Mouse (Mus musculus) urinary bladder, adult 2 months (tissue): Measurements from ENCODE around the gene Gabarapl2. TPM values are rescaled to one million over a fixed set of nuclear protein-coding genes. Genes with fewer than 3 reads are reported as not detected.

Source experiments
- DNase-seq: peaks from one replicate; pipeline ENCODE4 v3.0.0; 2022; ENCODE audit warnings: low spot score
- polyA plus RNA-seq: library from polyadenylated mRNA; depleted of rRNA; stranded (reverse); fragments of >200 nt; gene quantifications from 2 replicates; pipeline ENCODE4 v1.2.3, GENCODE M21; 2012; rRNA removed

Gene Gabarapl2
- 94.5 and 112 TPM in 2 replicates for polyA plus RNA-seq

DNA sequence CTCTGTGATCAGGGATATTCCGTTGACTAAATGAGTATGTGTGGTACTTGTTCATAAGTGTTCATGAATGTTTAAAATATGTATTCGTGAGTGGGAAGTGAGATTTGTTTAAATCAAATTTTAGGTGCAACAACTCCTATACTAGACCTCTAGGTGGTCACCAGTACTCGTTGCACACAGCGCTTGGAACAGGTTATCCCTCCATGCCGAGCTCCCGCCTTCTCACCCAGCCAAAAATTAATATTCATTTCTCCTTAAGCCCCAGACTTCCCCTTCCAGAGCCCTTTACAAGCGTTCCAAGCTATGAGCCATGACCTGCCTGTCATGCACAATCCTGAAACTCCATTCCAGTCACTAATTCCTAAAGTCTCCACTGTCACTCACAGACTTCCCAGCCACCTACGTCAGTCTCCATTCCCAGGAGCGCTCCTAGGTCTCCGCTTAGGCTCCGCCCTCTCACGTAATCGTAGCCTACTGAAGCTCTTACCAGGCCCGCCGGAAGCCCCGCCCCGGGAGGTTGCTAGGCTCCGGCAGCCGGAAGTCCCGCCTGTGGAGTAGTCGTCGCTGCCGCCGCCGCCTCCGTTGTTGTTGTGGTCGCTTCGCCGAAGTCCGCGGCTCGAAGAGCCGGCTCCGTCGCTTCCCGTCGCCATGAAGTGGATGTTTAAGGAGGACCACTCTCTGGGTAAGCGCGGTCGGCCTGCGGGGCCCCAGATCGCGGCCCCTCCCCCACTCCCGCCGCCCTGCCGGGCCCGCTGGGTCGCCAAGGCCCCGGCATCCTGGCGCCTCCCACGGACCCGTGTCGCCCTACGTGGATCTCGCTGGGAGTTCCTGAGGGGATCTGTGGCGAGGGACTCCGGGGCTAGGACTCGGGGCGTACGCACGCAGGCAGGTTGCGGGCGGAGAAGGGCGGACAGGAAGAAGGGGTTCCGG is at the start of gene Gabarapl2:
Gene Gabarapl2, plus strand, starts transcription at position 533 of the 930 bp plus-strand sequence.
- DNase-seq = peak; percentile 88

DNA sequence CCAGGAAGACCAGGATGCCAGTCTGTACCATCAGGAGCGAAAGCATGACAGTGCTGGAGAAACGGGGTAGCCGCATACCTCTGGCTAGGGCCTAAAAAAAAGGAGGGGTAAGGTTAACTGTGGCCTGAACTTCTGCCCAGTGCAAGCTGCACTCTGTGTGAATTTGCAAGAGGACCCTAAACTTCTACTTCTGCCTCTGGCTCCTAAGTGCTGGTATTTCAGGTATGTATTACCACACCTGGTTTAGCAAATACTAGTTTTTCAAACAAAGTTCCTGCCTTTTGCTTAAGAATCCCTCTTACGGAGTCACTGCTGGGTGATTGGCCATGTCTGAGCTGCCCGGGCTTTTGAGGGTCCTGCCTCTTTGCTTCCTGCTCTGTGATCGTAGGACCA is 49.6 kb upstream of the Gabarapl2 start:
- no peak for DNase-seq

DNA sequence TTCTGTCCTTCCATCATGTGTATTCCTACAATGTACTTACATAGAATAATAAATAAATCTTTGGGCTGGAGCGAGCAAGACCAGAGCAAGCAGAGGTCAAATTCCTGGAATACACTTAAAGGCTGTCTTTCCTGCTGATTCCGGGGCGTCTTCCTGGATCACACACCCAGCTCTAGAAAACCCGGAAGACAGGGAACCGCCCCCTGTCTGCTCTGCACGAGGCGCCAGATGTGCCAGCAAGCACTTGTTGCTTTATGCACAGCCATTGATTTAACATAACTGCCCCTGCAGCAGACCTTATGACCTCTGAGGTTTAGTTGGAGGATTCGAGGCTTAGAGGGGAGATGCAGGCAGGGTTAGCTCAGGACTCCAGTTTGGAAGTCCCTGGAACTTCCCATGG is 48.5 kb upstream of the Gabarapl2 start:
- no peak for DNase-seq

DNA sequence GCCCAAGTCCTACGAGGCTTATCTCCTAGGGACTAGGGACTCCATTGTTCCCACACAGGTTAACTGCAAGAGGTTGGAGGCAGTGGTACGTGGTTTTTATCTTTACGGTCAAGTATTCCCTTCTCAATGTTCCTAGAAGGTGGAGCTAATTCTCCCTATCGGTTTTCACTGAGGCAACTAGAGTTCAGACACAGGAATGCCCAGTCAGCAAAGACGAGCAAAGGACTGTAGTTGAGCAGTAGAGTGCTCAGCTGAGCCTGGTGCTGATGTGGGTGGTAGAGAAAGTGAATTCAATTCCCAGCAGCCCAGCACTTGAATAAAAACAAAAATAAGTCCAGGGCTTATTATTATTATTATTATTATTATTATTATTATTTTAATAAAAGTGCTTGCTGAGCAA is 47.9 kb upstream of the Gabarapl2 start:
- DNase-seq = no peak

DNA sequence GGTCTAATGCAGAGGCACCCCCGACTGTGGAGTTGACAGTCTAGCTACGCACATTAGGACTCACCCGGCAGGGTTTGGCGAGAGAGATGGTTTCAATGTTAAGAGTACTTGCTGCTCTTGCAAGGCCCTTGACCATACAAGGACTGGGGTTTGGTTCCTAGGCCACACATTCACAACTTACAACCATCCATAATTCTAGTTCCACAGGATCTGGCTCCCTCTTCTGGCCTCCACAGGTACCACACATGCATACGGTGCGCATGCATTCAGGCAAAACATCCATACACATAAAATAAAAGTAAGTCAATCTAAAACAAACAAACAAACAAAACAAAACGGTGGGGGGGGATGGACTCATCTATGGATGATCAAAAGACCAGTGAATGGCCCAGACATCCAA is 45.5 kb upstream of the Gabarapl2 start:
- DNase-seq = no peak

DNA sequence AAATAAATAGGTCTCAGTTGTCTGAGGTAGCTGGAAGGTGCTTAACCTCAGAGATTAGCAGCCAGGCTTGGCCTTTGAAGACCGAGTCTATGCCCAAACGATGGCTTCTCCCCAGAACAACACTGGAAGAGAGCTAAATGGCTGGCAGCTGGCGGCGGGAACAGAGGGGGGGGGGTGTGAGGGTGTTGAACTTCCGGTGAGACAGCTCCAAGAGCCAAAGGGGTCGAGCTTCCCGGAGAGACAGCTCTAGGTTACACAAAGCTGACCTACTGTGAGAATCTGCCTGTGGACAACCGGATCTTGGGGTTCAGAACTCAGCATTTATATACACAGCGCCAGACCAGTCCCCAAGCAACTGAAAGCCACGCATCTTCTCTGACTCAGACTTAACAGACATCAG is 41.9 kb upstream of the Gabarapl2 start:
- DNase-seq = no peak

DNA sequence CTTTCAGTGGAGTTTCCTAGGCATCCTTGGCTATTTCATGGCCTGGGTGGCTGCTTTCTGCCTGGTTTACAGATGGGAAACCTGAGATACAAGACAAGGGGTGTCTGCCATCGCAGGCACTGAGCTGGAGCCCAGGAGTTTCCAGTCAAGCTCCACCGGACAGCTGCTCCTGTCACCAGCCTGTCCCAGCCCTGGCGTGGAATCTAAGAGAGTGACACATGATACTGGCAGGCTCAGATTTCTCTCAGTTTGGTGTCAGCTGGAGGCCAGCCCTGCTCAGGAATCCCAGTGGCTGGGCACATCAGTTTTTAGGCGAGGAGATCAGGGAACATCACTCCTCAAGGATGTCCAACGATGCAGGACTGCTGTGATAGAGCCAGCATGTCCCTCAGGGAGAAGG is 38.4 kb upstream of the Gabarapl2 start:
- DNase-seq = no peak

DNA sequence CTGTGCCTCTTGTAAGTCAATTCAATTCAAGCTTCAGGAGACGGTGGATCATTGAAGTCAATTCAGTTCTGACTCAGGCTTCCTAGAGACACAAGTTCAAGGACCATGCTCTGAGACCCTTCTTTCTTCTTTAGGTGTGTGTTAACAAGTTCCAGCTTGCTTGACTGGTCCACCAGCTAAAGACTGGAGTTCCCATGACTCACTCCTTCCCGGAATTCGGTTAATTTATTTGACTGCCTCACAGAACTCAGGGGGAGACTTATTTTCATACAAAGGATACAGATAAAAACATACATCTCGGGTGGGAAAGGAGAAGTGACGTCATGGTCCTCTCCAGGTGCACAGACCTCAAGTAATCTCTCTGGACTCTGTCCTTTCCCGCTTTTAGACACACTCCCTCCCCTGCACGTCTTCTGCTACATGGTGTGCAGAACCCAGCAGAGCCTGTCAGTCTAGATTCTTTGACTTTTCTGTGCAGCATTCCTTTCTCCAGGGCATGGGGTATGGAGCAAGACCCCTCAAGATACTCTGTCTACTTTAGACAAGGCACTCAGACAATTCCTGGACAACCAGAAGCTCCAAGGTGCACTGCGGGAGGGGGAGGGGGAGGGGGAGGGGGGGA is 34.9 kb upstream of the Gabarapl2 start:
- DNase-seq = no peak

DNA sequence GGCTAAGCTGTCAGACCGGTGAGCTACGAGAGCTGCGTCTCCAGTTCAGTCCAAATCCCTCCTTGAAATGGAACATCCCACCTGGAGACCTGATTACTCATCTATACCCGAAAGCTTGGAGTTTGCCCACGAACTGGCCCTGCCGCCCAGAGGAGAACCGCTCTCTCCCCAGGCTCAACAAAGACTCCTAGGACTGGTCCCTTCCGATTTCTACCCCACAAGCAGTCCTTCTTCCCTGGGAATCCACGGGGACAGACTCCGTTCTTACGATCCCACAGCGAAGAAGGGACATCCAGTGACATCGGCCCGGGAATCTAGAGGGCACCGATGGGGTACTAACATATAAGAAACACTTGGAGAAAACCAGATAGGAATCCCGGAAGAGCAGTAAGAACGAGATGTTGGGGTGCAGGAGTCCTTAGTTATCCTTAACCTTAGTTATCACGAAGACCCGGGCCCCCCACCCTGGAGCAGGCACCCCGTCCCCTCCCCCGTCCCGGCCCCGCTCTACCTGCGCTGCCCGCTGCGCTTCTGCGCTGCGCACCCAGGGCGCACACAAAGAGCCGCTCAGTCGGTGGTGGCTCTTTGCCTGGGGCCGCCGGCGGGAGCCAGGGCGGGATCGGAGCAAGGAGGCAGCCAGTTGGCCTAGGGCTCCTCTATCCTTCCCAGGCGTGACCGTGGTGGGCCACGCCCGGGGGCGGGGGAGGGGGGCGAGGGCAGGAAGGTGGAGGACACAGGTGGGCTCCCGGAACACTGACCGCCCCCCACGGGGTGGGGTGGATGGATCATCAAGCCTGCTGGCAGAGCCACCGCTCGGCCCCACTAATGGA is 30.7 kb upstream of the Gabarapl2 start, which contains the start of gene Chst5:
Gene Chst5, minus strand, starts transcription at position 827 of the 830 bp plus-strand sequence.
- DNase-seq = no peak

DNA sequence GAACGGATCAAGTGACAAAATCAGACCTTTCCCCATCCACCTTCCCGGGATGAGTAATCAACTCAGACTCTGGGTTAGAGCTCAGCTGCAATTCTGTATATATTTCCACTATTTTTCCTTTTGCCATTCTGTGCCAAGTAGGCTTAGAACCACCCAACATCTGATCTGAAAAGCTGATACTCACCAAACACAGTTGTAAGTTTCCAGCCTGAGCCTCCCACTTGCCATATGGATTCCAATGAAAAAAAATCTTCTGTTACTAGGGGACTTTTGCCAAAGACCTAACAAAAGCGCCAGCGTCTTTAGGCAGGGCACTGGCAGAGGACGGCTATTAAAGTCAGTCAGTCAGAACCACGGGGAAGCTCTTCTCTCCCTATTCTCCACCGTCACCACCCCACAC is 28.9 kb upstream of the Gabarapl2 start:
- no peak for DNase-seq

DNA sequence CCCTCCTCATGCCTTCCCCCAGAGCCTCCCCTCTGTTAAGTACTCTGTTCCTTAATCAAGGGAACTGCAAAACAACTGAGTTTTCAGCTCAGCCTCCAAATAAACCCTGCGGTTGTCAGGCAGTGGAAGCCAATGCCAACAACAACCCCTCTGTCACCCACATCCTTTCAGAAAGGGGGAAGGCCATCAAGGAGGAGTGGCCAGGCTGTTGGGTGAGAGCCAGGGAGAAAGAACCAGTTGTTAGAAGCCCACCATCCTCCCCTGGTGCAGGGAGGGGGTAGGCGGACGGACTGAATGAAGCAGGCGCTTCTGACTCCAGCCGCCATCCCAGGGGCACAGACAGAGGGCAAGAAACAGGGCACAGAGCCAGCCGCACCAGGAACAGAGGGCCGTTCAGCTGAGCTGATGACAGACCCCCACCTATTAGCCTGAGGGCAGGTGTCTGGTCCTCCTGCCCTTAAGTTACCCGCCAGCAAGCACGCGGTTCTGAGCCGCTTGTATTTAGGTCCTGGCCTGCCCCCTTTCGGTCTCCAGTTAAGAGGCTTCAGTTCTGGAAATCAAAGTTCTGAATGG is 27.6 kb upstream of the Gabarapl2 start:
- no peak for DNase-seq

DNA sequence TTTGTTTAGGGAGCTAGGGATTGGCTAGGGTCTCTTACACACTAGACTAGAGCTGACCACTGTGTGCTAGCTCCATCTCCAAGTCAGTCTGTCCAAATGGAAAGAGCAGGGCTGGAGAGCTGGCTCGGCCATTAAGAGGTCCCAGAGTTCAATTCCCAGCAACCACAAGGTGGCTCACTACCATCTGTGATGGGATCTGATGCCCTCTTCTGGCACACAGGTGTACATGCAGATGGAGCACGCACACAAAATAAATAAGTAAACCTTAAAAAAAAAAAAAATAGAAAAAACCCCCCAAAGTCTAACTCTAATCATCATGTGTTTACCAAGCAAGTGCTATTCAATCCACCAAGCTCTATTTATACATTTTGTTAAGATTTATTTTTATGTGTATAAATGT is 20.8 kb upstream of the Gabarapl2 start:
- DNase-seq = no peak

DNA sequence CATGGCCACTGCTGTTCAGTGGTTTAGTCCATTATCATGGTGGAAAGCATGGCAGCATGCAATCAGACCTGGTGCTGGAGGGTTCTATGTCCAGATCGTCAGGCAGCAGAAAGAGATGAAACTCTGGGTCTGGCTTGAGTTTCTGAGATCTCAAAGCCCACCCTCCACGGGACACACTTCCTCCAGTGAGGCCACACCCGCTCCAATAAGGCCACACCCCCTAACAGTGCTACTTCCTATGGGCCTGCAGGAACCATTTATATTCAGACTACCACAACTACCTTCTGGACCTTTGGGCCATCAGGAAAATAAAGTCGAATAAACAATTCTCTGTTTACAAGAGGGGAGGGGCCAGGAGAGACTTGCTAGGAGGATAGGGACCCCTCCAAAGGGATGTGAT is 19.5 kb upstream of the Gabarapl2 start:
- no peak for DNase-seq

DNA sequence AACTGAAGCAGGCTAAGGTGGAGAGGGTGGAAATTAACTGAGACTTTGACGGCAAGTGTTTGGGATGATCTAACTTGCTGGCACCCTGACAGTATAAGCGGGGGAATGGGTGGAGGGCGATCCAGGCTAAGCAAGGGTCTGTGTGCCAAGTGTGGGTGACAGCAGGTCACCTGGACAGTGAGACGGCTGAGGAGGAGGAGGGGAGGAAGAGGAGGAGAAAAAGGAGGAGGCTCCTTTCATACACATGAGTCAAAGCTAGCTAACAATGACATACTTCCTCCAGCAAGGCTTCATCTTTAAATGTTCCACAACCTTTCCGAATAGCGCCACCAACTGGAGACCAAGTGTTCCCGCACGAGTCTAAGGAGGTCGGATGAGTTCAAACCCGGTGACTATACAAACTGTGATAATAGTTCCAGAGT is 17.1 kb upstream of the Gabarapl2 start:
- DNase-seq = no peak

DNA sequence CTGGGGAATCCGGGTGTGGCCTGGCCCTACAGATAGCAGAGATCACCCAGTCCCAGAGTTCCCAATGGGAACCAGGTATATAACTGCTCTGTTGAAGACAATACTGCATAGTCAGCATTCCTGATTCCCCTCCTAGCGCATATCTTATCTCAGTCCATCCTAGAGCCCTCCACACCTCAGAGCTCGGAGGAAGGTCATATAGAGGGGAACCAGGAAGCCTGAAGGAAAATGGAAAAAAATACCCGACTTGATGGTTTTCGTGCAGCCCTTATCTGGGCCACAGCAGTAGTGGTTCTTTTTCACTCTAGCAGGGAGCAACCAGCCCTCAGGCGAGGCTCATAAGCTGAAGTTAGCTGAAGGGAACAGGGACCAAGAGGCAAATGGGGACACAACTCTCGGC is 15.5 kb upstream of the Gabarapl2 start:
- no peak for DNase-seq

DNA sequence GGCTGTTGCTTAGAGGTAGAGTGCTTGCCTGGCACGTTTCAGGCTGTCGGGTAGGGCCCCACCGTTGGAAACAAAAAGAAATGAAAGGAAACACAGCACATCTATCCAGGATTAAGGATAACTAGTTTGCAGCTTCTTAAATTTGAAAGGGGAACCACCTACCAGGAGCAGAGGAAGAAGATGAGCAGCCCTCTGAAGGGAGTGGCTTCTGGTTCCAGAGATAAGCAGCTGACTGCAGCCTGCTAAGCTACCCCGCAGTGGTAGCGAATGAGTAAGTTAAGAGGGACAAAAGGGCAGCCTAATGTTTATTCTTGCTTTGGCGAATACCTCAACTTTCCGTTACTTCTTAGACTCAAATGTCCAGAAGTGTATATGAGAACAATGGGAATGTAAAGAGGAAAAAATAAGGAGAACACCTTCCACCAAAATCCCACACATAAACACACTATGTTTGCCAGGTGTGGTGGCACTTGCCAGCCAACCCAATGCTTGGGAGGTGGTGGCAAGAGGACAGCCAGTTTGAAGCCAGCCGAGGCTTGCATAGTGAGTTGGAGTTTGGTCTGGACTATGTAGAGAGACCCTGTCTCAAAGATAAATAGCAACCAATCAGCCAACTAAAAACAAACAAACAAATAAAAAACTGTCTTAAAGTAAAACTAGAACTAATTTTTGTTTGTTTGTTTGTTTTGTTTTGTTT is 10.7 kb upstream of the Gabarapl2 start:
- DNase-seq = no peak

DNA sequence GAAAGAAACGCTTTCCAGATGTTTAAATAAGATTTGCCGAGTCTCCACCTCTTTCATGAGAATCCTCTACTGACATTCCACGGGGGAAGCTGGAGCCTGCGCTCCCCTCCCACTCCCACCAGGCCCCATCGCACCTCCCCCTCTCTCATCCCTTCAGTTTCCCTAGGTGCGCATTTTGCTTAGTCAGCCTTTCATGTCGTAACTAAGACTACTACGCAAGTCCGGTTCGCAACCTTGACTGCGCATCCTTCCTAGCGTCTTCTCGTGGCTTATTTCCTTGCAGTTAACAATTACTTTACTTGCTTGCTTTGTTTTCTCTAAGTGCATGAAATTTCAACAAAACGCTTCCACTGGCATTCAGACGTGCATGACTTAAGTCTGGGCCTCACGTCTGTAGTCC is 8.8 kb upstream of the Gabarapl2 start:
- DNase-seq = no peak

DNA sequence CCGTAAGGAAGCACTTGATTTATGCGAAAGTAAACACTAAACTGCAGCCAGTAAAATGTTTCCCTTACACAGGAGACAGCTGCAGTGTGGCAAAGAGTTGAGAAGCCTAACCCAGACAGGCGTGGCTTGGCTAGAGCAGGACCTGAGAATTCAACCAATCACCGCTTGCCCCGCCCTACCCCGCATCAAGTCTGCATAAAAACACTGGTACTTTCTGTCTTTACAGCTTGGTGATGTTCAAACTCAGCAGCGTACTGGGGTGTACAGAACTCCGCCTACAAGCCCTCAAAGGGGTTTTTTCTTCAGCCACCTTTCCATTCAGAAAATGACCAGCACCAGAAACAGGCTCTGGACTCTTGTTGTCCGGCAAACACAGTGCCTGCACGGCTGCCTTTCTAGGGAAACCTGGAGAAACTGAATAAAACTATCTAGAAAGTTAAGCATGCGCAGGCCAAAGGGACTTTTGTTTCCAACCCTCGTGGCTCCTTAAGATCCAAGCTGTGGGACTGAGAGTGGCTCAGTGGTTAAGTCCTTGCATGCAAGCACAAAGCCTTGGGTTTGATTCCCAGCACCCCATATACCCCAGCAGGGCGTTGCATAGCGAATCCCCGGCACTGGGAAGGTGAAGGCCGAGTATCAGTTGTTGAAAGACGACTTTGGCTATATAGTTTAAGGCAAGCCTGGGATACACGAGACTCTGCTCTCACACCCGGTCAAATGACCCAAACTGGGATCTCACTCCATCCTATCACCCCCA is 7.7 kb upstream of the Gabarapl2 start:
- DNase-seq = no peak

DNA sequence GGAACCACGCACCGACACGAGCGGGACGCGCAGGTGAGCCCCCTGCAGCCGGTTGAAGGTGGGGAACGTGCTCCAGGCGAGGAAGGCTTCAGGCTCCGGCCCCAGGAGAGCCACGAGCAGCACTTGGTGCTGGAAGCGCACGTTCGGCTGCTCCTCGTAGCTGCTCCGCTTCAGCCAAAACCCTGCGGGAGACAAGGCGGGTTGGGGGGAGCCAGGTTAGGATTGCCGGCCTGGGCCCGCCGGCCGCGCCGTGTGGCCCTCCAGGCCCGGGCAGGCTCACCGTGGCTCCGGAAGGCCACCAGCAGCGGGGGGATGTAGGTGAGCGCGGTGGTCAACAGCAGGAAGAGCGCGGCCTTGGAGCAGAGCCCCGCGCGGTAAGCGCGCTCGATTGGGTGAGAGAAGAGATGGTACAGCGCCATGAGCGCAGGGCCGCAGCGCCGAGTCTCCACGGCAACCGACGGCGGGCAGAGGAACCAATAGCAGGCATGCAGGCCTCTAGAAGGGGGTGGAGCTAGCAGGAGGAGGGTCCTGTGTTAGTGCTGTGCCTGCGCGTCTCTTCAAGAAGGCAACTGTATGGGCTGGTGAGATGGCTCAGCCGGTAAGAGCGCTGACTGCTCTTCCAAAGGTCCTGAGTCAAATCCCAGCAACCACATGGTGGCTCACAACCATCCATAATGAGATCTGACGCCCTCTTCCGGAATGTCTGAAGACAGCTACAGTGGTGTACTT is 7.0 kb upstream of the Gabarapl2 start, which contains the start of gene Tmem231:
Gene Tmem231, minus strand, starts transcription at position 534 of the 729 bp plus-strand sequence.
- peak; percentile 70 for DNase-seq

DNA sequence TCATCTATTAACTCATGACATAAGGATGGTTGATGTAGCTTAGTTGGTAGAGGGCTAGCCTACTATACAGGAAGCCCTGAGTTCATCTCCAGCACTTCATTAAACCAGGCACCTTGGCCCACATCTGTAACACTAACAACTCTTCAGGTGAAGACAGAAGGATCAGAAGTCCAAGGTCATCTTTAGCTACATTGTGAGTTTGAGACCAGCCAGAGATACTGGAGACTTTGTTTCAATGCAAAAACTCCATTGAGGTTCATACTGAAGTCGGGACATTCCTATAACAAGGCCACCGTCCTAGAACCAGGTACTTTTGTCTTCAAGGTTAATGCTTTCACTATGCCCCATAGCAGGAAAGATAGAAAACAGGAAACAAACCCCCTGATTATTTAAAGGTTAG is 6.3 kb upstream of the Gabarapl2 start:
- no peak for DNase-seq
